ENCODE assay signal across 8 mouse cellular contexts in genomic region chr16:11008162-11008991, GRCm38 (mm10). TPM values are rescaled to one million over a fixed set of nuclear protein-coding genes. Genes with fewer than 3 reads are reported as not detected.
DNase-seq lines count a peak whose midpoint lies in the region; ATAC-seq lines count a peak whose summit lies in the region.

No protein-coding gene starts in this region.

- peak overlapping the region; percentile 36 for H3K9ac ChIP-seq in intestine, embryonic 14.5 days (ENCODE audit: low read length)
- no peak overlapping the region for H3K9ac ChIP-seq in liver, embryonic 15.5 days
- no peak overlapping the region; the same call in 1 of the 2 replicates for H3K9ac ChIP-seq in neural tube, embryonic 14.5 days (replicated peaks; ENCODE audit: low read depth, low read length)

- H3K9me3 ChIP-seq in intestine, embryonic 14.5 days (ENCODE audit: control insufficient read depth, low read length) = no peaks in the 10 kb centered on the region
- H3K9me3 ChIP-seq in liver, embryonic 15.5 days (replicated peaks) = no peaks in the 10 kb centered on the region
- no peaks in the 10 kb centered on the region for H3K9me3 ChIP-seq in neural tube, embryonic 14.5 days (ENCODE audit: control insufficient read depth, low read length)

- peak overlapping the region; percentile 32 for H3K4me3 ChIP-seq in brown adipose tissue, adult 24 weeks (ENCODE audit: insufficient read depth, low read depth, low read length)
- H3K4me3 ChIP-seq in intestine, embryonic 14.5 days (ENCODE audit: low read depth, low read length) = no peak overlapping the region; the same call in 1 of the 2 replicates
- no peak overlapping the region for H3K4me3 ChIP-seq in liver, embryonic 15.5 days (replicated peaks)
- H3K4me3 ChIP-seq in neural tube, embryonic 14.5 days (ENCODE audit: low read depth, low read length) = no peak overlapping the region

- intact Hi-C loops in gastrocnemius, postnatal 36 days (cut with DNase I) = no loop called here

- peak overlapping the region; percentile 44 for H3K4me2 ChIP-seq in intestine, embryonic 14.5 days (ENCODE audit: low read length)
- peak overlapping the region; percentile 21; the same call in 1 of the 2 replicates for H3K4me2 ChIP-seq in liver, embryonic 15.5 days
- H3K4me2 ChIP-seq in neural tube, embryonic 14.5 days (ENCODE audit: low read depth, low read length) = peak overlapping the region; percentile 6; the same call in 1 of the 2 replicates

- H3K27me3 ChIP-seq in intestine, embryonic 14.5 days (replicated peaks; ENCODE audit: control insufficient read depth, insufficient read depth, low read length) = no peaks in the 10 kb centered on the region
- no peaks in the 10 kb centered on the region for H3K27me3 ChIP-seq in liver, embryonic 15.5 days
- no peaks in the 10 kb centered on the region for H3K27me3 ChIP-seq in neural tube, embryonic 14.5 days (ENCODE audit: control insufficient read depth, insufficient read depth, low read length)

- H3K36me3 ChIP-seq in intestine, embryonic 14.5 days (ENCODE audit: control insufficient read depth, insufficient read depth, low read length) = no peaks in the 10 kb centered on the region
- H3K36me3 ChIP-seq in liver, embryonic 15.5 days (replicated peaks) = no peaks in the 10 kb centered on the region
- H3K36me3 ChIP-seq in neural tube, embryonic 14.5 days (ENCODE audit: control insufficient read depth, insufficient read depth, low read length) = no peaks in the 10 kb centered on the region

- WGBS in intestine, embryonic 14.5 days = 17% methylated on average over 15 of the region's 15 CpGs
- WGBS in liver, embryonic 15.5 days (ENCODE audit: insufficient replicate concordance) = 24% methylated on average over 15 of the region's 15 CpGs
- 41% methylated on average over 15 of the region's 15 CpGs for WGBS in neural tube, embryonic 14.5 days

- peak; percentile 90 for ATAC-seq in intestine, embryonic 14.5 days (replicated peaks; ENCODE audit: low FRiP score, low TSS enrichment, low read depth)
- ATAC-seq in liver, embryonic 15.5 days (ENCODE audit: insufficient read depth) = peak; percentile 57
- ATAC-seq in neural tube, embryonic 14.5 days (ENCODE audit: low read depth) = peak; percentile 62; the same call in 1 of the 2 replicates
- ATAC-seq in erythroblast, adult 5-6 weeks (replicated peaks; ENCODE audit: low FRiP score, poor library complexity, severe bottlenecking) = no peak

- DNase-seq in NIH3T3 (ENCODE audit: low read depth) = peak; percentile 96
- DNase-seq in gastrocnemius, postnatal 36 days = peak; percentile 73 to 79
- peak; percentile 82 for DNase-seq in intestine, embryonic 14.5 days (ENCODE audit: low spot score)
- no peak for DNase-seq in c-Kit-positive CD71-positive TER-119-positive erythroid progenitor cells, embryonic 14.5 days (ENCODE audit: low spot score)

- peaks cover 38% of the 10 kb centered on the region for H3K4me1 ChIP-seq in brown adipose tissue, adult 24 weeks (ENCODE audit: control insufficient read depth, insufficient read depth, insufficient read length, low read length)
- peaks cover 35% of the 10 kb centered on the region for H3K4me1 ChIP-seq in intestine, embryonic 14.5 days (replicated peaks; ENCODE audit: control insufficient read depth, insufficient read depth, low read length)
- peaks cover 46% of the 10 kb centered on the region for H3K4me1 ChIP-seq in liver, embryonic 15.5 days (replicated peaks)
- H3K4me1 ChIP-seq in neural tube, embryonic 14.5 days (ENCODE audit: control insufficient read depth, insufficient read depth, low read length) = no peaks in the 10 kb centered on the region

- peak overlapping the region; percentile 98 for H3K27ac ChIP-seq in brown adipose tissue, adult 24 weeks (replicated peaks; ENCODE audit: low read depth, low read length)
- peak overlapping the region; percentile 98 for H3K27ac ChIP-seq in intestine, embryonic 14.5 days (ENCODE audit: low read depth)
- peak overlapping the region; percentile 70 for H3K27ac ChIP-seq in liver, embryonic 15.5 days (replicated peaks)
- peak overlapping the region; percentile 60 for H3K27ac ChIP-seq in neural tube, embryonic 14.5 days (ENCODE audit: low read depth, low read length)

RNA-seq across cellular contexts. Expression of gene Snn, which starts 52.4 kb away (rescaled TPM):
- 6.4 and 7.7 TPM in 2 replicates for polyA plus RNA-seq in brown adipose tissue, adult 24 weeks (2012; ENCODE audit: insufficient read depth, insufficient read length, missing spikeins)
- 1 to 10 TPM; 3.1 to 3.7 TPM for total RNA-seq in gastrocnemius, postnatal 36 days (2021)
- polyA plus RNA-seq in intestine, embryonic 14.5 days (2014; fragmentation: Nextera tagmentation; extraction: Ambion mirVana) = 33.7 and 42.8 TPM in 2 replicates
- 2.4 and 2.6 TPM in 2 replicates for polyA plus RNA-seq in liver, embryonic 15.5 days (2015; fragmentation: Nextera tagmentation; extraction: Ambion mirVana)
- 133 and 142 TPM in 2 replicates for polyA plus RNA-seq in neural tube, embryonic 14.5 days (2014; fragmentation: Nextera tagmentation; extraction: Ambion mirVana)
- 0.77 and 1.7 TPM in 2 replicates for total RNA-seq in erythroblast, adult 5-6 weeks (2015; ENCODE audit: low replicate concordance)
- total RNA-seq in erythroblast, adult 5-6 weeks (2017; ENCODE audit: low replicate concordance) = 1.2 and 1.5 TPM in 2 replicates

RNA-seq across cellular contexts. Expression of gene Litaf, which starts 57.6 kb away (rescaled TPM):
- polyA plus RNA-seq in brown adipose tissue, adult 24 weeks (2012; ENCODE audit: insufficient read depth, insufficient read length, missing spikeins) = 15.6 and 17.6 TPM in 2 replicates
- total RNA-seq in gastrocnemius, postnatal 36 days (2021) = 1 to 10 TPM; 7.4 to 8.8 TPM
- polyA plus RNA-seq in intestine, embryonic 14.5 days (2014; fragmentation: Nextera tagmentation; extraction: Ambion mirVana) = 106 and 112 TPM in 2 replicates
- 39.3 and 44.5 TPM in 2 replicates for polyA plus RNA-seq in liver, embryonic 15.5 days (2015; fragmentation: Nextera tagmentation; extraction: Ambion mirVana)
- 20.4 and 26.7 TPM in 2 replicates for polyA plus RNA-seq in neural tube, embryonic 14.5 days (2014; fragmentation: Nextera tagmentation; extraction: Ambion mirVana)
- total RNA-seq in erythroblast, adult 5-6 weeks (2015; ENCODE audit: low replicate concordance) = 24.7 and 34.0 TPM in 2 replicates
- total RNA-seq in erythroblast, adult 5-6 weeks (2017; ENCODE audit: low replicate concordance) = 10.0 and 11.2 TPM in 2 replicates
